Mouse (Mus musculus) liver, postnatal 0 days (tissue): ENCODE measurements at regions not wholly inside any gene's neighbourhood (a gene's known extent, or its start where the extent isn't known, plus 50 kb on each side); places are given as distances from the start of the nearest gene placed in this dataset.

Source experiments
- CTCF ChIP-seq: sonication (generic); IDR thresholded peaks from 2 replicates; pipeline ENCODE4 v1.5.1; 2016; ENCODE audit warnings: antibody characterized with exemption, low read depth
- EP300 ChIP-seq: IDR thresholded peaks from 2 replicates; pipeline ENCODE4 v1.6.1; 2016; ENCODE audit warnings: antibody characterized with exemption, low read depth, mild to moderate bottlenecking

DNA sequence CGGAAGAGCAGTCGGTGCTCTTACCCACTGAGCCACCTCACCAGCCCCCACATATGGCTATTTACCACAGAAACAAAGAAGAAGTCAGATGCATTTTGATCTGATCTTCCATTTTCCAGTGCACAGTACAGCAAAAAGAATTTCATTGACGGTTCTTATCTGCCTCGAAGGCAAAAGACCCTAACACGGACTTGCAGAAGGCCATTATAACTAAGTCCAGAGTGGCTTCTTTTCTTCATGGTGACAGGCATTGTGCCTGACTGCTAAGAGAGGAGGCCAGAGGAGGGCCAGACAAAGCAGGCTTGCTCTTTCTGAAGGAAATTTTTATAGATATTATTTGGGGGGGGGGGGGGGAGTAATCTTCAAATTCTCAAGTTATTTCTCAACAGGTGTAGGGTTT is 350.0 kb upstream of the Atp11b start:
- TF ChIP-seq CTCF, result no peak
- TF ChIP-seq EP300, result no peak
